Mouse (Mus musculus): ENCODE data around the gene Adcy5. TPM values are rescaled to one million over a fixed set of nuclear protein-coding genes. Genes with fewer than 3 reads are reported as not detected.

Adcy5 gene
- total and polyA plus RNA-seq, 2 experiments from 2014 or later: 11.3 to 81.4 TPM

- peak overlapping the region; percentile 86 for H3K27ac ChIP-seq (ENCODE audit: low read depth)
- H3K9ac ChIP-seq (replicated peaks; ENCODE audit: low read depth, low read length): peak overlapping the region; percentile 82
- peaks cover 25% of the 10 kb centered on the region for H3K27me3 ChIP-seq (ENCODE audit: control insufficient read depth, insufficient read depth, low read length)
- peak overlapping the region; percentile 89 for H3K4me2 ChIP-seq (ENCODE audit: low read depth, low read length)
- ATAC-seq (ENCODE audit: insufficient read depth, low read depth) (peak; percentile 16), DNase-seq (ENCODE audit: low spot score) (peak; percentile 58)
- H3K4me1 ChIP-seq (ENCODE audit: control insufficient read depth, insufficient read depth): peaks cover 17% of the 10 kb centered on the region
- no peaks in the 10 kb centered on the region for H3K36me3 ChIP-seq (replicated peaks; ENCODE audit: control insufficient read depth, insufficient read depth, low read length)
- H3K4me3 ChIP-seq (ENCODE audit: low read depth, low read length): peak overlapping the region; percentile 74
- TF ChIP-seq EP300 (IDR thresholded peaks at IDR 0.05; ENCODE audit: low read depth): no peak
- peak; percentile 48 for TF ChIP-seq CTCF (IDR thresholded peaks at IDR 0.05; ENCODE audit: low read depth)
- no peaks in the 10 kb centered on the region for H3K9me3 ChIP-seq (replicated peaks; ENCODE audit: control insufficient read depth, low read length)
- WGBS: 3% methylated on average over 48 of the region's 48 CpGs
Measured at GRCm38 (mm10) chr16:35156306-35156695, 1.6 kb downstream of the Adcy5 start.

DNA sequence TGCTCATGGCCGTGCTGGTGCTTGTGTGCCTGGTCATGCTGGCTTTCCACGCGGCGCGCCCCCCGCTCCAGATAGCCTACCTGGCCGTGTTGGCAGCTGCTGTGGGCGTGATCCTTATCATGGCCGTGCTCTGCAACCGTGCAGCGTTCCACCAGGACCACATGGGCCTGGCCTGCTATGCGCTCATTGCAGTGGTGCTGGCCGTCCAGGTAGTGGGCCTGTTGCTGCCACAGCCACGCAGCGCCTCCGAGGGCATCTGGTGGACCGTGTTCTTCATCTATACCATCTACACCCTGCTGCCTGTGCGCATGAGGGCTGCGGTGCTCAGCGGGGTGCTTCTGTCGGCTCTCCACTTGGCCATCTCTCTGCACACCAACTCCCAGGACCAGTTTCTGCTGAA is 2.2 kb downstream of the Adcy5 start:
- TF ChIP-seq CTCF (IDR thresholded peaks at IDR 0.05; ENCODE audit: low read depth) (no peak), EP300 (IDR thresholded peaks at IDR 0.05; ENCODE audit: low read depth) (no peak)
- Histone ChIP-seq H3K4me3 (ENCODE audit: low read depth, low read length) (peak overlapping the region; percentile 74), H3K9ac (replicated peaks; ENCODE audit: low read depth, low read length) (peak overlapping the region; percentile 82), H3K36me3 (replicated peaks; ENCODE audit: control insufficient read depth, insufficient read depth, low read length) (no peaks in the 10 kb centered on the region), H3K27ac (ENCODE audit: low read depth) (peak overlapping the region; percentile 86), H3K4me1 (ENCODE audit: control insufficient read depth, insufficient read depth) (peaks cover 22% of the 10 kb centered on the region), H3K4me2 (ENCODE audit: low read depth, low read length) (peak overlapping the region; percentile 89), H3K27me3 (ENCODE audit: control insufficient read depth, insufficient read depth, low read length) (peaks cover 23% of the 10 kb centered on the region), H3K9me3 (replicated peaks; ENCODE audit: control insufficient read depth, low read length) (no peaks in the 10 kb centered on the region)
- ATAC-seq (ENCODE audit: insufficient read depth, low read depth) (no peak), DNase-seq (ENCODE audit: low spot score) (no peak)
- 51% methylated on average over 21 of the region's 21 CpGs for WGBS

DNA sequence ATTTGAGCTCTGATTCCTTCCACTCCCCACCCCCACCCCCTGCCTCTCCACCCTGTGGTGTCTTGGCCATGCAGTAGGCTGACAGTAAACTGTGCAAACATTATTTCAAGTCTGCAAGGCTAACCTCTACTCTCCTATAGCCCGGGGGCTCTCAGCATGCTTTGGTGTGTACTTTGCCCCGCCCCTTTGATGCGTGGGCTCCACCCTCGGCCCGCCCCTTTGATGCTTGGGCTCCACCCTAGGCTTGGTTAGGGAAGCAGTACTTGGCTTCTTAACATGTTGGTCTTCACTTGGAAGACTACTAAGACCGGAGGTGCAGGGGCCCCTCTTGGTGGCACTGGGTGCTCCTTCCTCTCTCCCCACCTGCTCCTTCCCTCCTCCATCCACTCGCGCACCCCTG is 4.9 kb downstream of the Adcy5 start:
- Histone ChIP-seq H3K9me3 (replicated peaks; ENCODE audit: control insufficient read depth, low read length) (no peaks in the 10 kb centered on the region), H3K36me3 (replicated peaks; ENCODE audit: control insufficient read depth, insufficient read depth, low read length) (no peaks in the 10 kb centered on the region), H3K4me2 (ENCODE audit: low read depth, low read length) (peak overlapping the region; percentile 89), H3K27ac (ENCODE audit: low read depth) (no peak overlapping the region), H3K27me3 (ENCODE audit: control insufficient read depth, insufficient read depth, low read length) (peaks cover 23% of the 10 kb centered on the region), H3K4me1 (ENCODE audit: control insufficient read depth, insufficient read depth) (peaks cover 31% of the 10 kb centered on the region), H3K4me3 (ENCODE audit: low read depth, low read length) (no peak overlapping the region), H3K9ac (replicated peaks; ENCODE audit: low read depth, low read length) (no peak overlapping the region)
- ATAC-seq (ENCODE audit: insufficient read depth, low read depth) (no peak), DNase-seq (ENCODE audit: low spot score) (no peak)
- no peak for TF ChIP-seq CTCF (IDR thresholded peaks at IDR 0.05; ENCODE audit: low read depth)
- no peak for TF ChIP-seq EP300 (IDR thresholded peaks at IDR 0.05; ENCODE audit: low read depth)
- 52% methylated on average over 8 of the region's 8 CpGs for WGBS

- H3K4me1 ChIP-seq (ENCODE audit: control insufficient read depth, insufficient read depth): peaks cover 36% of the 10 kb centered on the region
- DNase-seq (ENCODE audit: low spot score) (no peak), ATAC-seq (ENCODE audit: insufficient read depth, low read depth) (no peak)
- no peak overlapping the region for H3K4me3 ChIP-seq (ENCODE audit: low read depth, low read length)
- H3K4me2 ChIP-seq (ENCODE audit: low read depth, low read length): peak overlapping the region; percentile 89
- peaks cover 23% of the 10 kb centered on the region for H3K27me3 ChIP-seq (ENCODE audit: control insufficient read depth, insufficient read depth, low read length)
- H3K9me3 ChIP-seq (replicated peaks; ENCODE audit: control insufficient read depth, low read length): no peaks in the 10 kb centered on the region
- no peak for TF ChIP-seq CTCF (IDR thresholded peaks at IDR 0.05; ENCODE audit: low read depth)
- H3K27ac ChIP-seq (ENCODE audit: low read depth): no peak overlapping the region
- no peaks in the 10 kb centered on the region for H3K36me3 ChIP-seq (replicated peaks; ENCODE audit: control insufficient read depth, insufficient read depth, low read length)
- H3K9ac ChIP-seq (replicated peaks; ENCODE audit: low read depth, low read length): no peak overlapping the region
- 64% methylated on average over 4 of the region's 4 CpGs for WGBS
Measured at GRCm38 (mm10) chr16:35159991-35160390, 5.3 kb downstream of the Adcy5 start.

DNA sequence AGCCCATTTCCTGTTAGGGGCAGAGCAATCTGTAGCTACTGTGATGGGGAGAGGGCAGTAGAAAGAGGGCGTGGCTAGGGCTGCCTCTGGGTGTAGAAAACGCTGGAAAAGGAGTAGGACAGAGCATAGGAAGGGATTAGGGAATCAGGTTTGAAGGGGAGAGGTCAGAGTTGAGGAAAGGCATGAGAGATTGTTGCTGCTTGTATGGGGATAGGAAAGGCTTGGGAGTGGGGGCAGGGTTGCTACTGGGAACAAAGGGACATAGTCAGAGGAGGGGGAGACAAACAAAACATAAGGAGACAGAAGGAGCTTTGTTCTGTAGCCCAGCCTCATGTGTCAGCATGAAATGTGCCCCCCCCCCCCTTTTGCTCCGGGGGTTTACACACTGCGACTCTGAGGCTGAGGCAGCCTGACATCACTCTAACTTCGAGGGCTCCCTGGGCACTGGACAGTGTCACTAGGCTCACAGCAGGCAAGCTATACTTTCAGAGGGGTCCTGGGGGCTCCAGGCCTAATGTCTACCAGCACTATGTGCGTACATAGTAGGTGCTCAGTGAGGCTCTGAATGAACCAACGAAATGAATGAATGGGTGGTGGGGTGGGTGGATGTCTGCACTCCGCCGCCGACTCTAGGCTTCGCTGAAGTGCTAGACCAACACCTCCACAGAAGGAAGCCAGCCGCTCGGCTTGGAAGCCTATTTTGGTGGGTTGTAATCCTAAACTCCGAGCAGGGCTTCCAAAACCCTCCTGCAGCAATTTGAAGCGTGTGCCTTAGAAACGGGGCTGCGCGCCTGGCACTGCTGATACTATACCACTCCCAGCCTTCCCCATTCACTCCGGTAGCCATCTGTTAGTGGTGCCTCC is 9.9 kb downstream of the Adcy5 start:
- H3K4me2 ChIP-seq (ENCODE audit: low read depth, low read length): no peak overlapping the region; the same call in 1 of the 2 replicates
- 0 out of 2 replicates have a peak overlapping the region, but pooled peaks have one; percentile 20 for H3K27ac ChIP-seq (ENCODE audit: low read depth)
- H3K9me3 ChIP-seq (replicated peaks; ENCODE audit: control insufficient read depth, low read length): no peaks in the 10 kb centered on the region
- WGBS: 33% methylated on average over 19 of the region's 19 CpGs
- no peaks in the 10 kb centered on the region for H3K36me3 ChIP-seq (replicated peaks; ENCODE audit: control insufficient read depth, insufficient read depth, low read length)
- no peak overlapping the region for H3K9ac ChIP-seq (replicated peaks; ENCODE audit: low read depth, low read length)
- no peak for ATAC-seq (ENCODE audit: insufficient read depth, low read depth)
- H3K4me1 ChIP-seq (ENCODE audit: control insufficient read depth, insufficient read depth): peaks cover 43% of the 10 kb centered on the region
- no peak overlapping the region for H3K4me3 ChIP-seq (ENCODE audit: low read depth, low read length)
- TF ChIP-seq EP300 (IDR thresholded peaks at IDR 0.05; ENCODE audit: low read depth) (no peak), CTCF (IDR thresholded peaks at IDR 0.05; ENCODE audit: low read depth) (no peak)
- no peaks in the 10 kb centered on the region for H3K27me3 ChIP-seq (ENCODE audit: control insufficient read depth, insufficient read depth, low read length)
- no peak for DNase-seq (ENCODE audit: low spot score)

All from heart, postnatal 0 days (tissue).